Mouse (Mus musculus) heart, postnatal 0 days (tissue): ENCODE measurements around the gene Olfr66. TPM values are rescaled to one million over a fixed set of nuclear protein-coding genes. Genes with fewer than 3 reads are reported as not detected.

Source experiments
- ATAC-seq: fragments of 200-750 bp; cut with Nextera tagmentation; 2 replicates; pipeline ENCODE4 v1.8.0; 2017; ENCODE audit warnings: low read depth, moderate number of reproducible peaks, moderate library complexity; ENCODE audit not compliant: insufficient read depth
- DNase-seq: peaks from one replicate; pipeline ENCODE4 v3.0.0-alpha.2; 2016; ENCODE audit warnings: low spot score
- H3K27ac ChIP-seq: fragments of 300-500 bp; sonication (generic); 2 replicates; pipeline ENCODE4 v1.5.1; 2014; ENCODE audit warnings: low read depth, mild to moderate bottlenecking
- H3K27me3 ChIP-seq: fragments of 300-500 bp; sonication (generic); 2 replicates; pipeline ENCODE4 v1.6.1; 2014; ENCODE audit warnings: low read length, mixed read lengths; ENCODE audit not compliant: control insufficient read depth, insufficient read depth
- H3K36me3 ChIP-seq: fragments of 300-500 bp; sonication (generic); replicated peaks from 2 replicates; pipeline ENCODE4 v1.6.1; 2014; ENCODE audit warnings: low read length, mixed read lengths; ENCODE audit not compliant: control insufficient read depth, insufficient read depth
- H3K4me1 ChIP-seq: fragments of 300-500 bp; sonication (generic); 2 replicates; pipeline ENCODE4 v1.6.1; 2014; ENCODE audit warnings: antibody characterized with exemption; ENCODE audit not compliant: control insufficient read depth, insufficient read depth
- H3K4me2 ChIP-seq: fragments of 300-500 bp; sonication (generic); 2 replicates; pipeline ENCODE4 v1.6.1; 2014; ENCODE audit warnings: low read depth, mild to moderate bottlenecking, low read length, moderate library complexity
- H3K4me3 ChIP-seq: fragments of 300-500 bp; sonication (generic); 2 replicates; pipeline ENCODE4 v1.5.1; 2014; ENCODE audit warnings: low read depth, low read length
- H3K9ac ChIP-seq: fragments of 300-500 bp; sonication (generic); replicated peaks from 2 replicates; pipeline ENCODE4 v1.6.1; 2014; ENCODE audit warnings: low read depth, low read length, mixed read lengths
- H3K9me3 ChIP-seq: fragments of 300-500 bp; sonication (generic); replicated peaks from 2 replicates; pipeline ENCODE4 v1.6.1; 2016; ENCODE audit warnings: low read length; ENCODE audit not compliant: control insufficient read depth
- CTCF ChIP-seq: IDR thresholded peaks from 2 replicates; pipeline ENCODE4 v1.5.1; 2016; ENCODE audit warnings: antibody characterized with exemption, control low read depth, low read depth
- EP300 ChIP-seq: IDR thresholded peaks from 2 replicates; pipeline ENCODE4 v1.6.1; 2016; ENCODE audit warnings: antibody characterized with exemption, low read depth
- WGBS: fragments of 180-500 bp; shearing (Covaris S2); extraction: QIAGEN DNeasy Blood & Tissue Kit; methylation state at CpG from one replicate; pipeline ENCODE4 v1.1.7; 2014; 5-methylcytosine and 5-hydroxymethylcytosine counted together
- polyA plus RNA-seq: library from polyadenylated mRNA; unstranded; fragments of >200 nt; fragmentation: Nextera tagmentation; extraction: Ambion mirVana; gene quantifications from 2 replicates; pipeline ENCODE4 v1.2.1, GENCODE M21; 2015
- total RNA-seq: library from RNA; depleted of rRNA; stranded (reverse); fragments of >200 nt; gene quantifications from 2 replicates; pipeline ENCODE4 v1.2.3, GENCODE M21; 2014; ENCODE audit warnings: low replicate concordance

Gene Olfr66
- total and polyA plus RNA-seq, 2 experiments from 2014 or later = not detected

GRCm38 (mm10) chr7:103903187-103903586 lies 17.1 kb upstream of the Olfr66 start, which contains the start of gene Olfr65:
TSS of gene Olfr65 (plus strand) at chr7:103903487.
- TF ChIP-seq CTCF (no peak), EP300 (no peak)
- H3K27ac ChIP-seq = no peak within 1 kb of the TSS
- H3K4me1 ChIP-seq = no peaks in the 10 kb centered on the region
- no peak within 1 kb of the TSS for H3K4me3 ChIP-seq
- 47% methylated on average over 2 of the region's 2 CpGs for WGBS
- H3K9ac ChIP-seq = no peak within 1 kb of the TSS
- H3K27me3 ChIP-seq = no peaks in the 10 kb centered on the region; the same call in 1 of the 2 replicates
- H3K36me3 ChIP-seq = no peaks in the 10 kb centered on the region
- no peak within 1 kb of the TSS for H3K4me2 ChIP-seq
- H3K9me3 ChIP-seq = no peaks in the 10 kb centered on the region
- ATAC-seq = no peak
- DNase-seq = no peak

GRCm38 (mm10) chr7:103894385-103894784 lies 8.3 kb upstream of the Olfr66 start, which contains the start of gene Olfr64:
TSS of gene Olfr64 (minus strand) at chr7:103894485.
- no peak for TF ChIP-seq CTCF
- ATAC-seq (no peak), DNase-seq (no peak)
- no peak within 1 kb of the TSS for H3K9ac ChIP-seq
- no peaks in the 10 kb centered on the region for H3K36me3 ChIP-seq
- H3K4me2 ChIP-seq = no peak within 1 kb of the TSS
- H3K4me1 ChIP-seq = no peaks in the 10 kb centered on the region
- no peak within 1 kb of the TSS for H3K4me3 ChIP-seq
- no peaks in the 10 kb centered on the region for H3K9me3 ChIP-seq
- no peak within 1 kb of the TSS for H3K27ac ChIP-seq
- WGBS = 47% methylated on average over 1 of the region's 1 CpGs
- no peaks in the 10 kb centered on the region for H3K27me3 ChIP-seq

GRCm38 (mm10) chr7:103877093-103877492 lies 9.0 kb downstream of the Olfr66 start:
- no peak overlapping the region for H3K4me3 ChIP-seq
- H3K27me3 ChIP-seq = no peaks in the 10 kb centered on the region
- no peaks in the 10 kb centered on the region for H3K9me3 ChIP-seq
- H3K27ac ChIP-seq = no peak overlapping the region
- H3K36me3 ChIP-seq = no peaks in the 10 kb centered on the region
- TF ChIP-seq EP300 (no peak), CTCF (no peak)
- ATAC-seq (no peak), DNase-seq (no peak)
- no peak overlapping the region for H3K4me2 ChIP-seq
- WGBS = 53% methylated on average over 2 of the region's 2 CpGs
- no peak overlapping the region for H3K9ac ChIP-seq
- no peaks in the 10 kb centered on the region for H3K4me1 ChIP-seq

- 36% methylated on average over 5 of the region's 5 CpGs for WGBS
- no peak overlapping the region for H3K9ac ChIP-seq
- DNase-seq (no peak), ATAC-seq (no peak)
- H3K36me3 ChIP-seq = no peaks in the 10 kb centered on the region
- H3K4me1 ChIP-seq = peaks cover 5% of the 10 kb centered on the region; the same call in 1 of the 2 replicates
- H3K4me3 ChIP-seq = no peak overlapping the region
- no peak overlapping the region for H3K27ac ChIP-seq
- no peaks in the 10 kb centered on the region for H3K27me3 ChIP-seq
- H3K4me2 ChIP-seq = no peak overlapping the region
- H3K9me3 ChIP-seq = no peaks in the 10 kb centered on the region
- TF ChIP-seq CTCF (no peak), EP300 (no peak)
Observed at GRCm38 (mm10) chr7:103874451-103874850, 11.6 kb downstream of the Olfr66 start.

GRCm38 (mm10) chr7:103873064-103873463 lies 13.0 kb downstream of the Olfr66 start:
- WGBS = 0% methylated on average over 1 of the region's 1 CpGs
- no peak for ATAC-seq
- TF ChIP-seq EP300 (no peak), CTCF (peak; percentile 57)
- H3K27me3 ChIP-seq = no peaks in the 10 kb centered on the region
- DNase-seq = peak; percentile 12
- H3K4me3 ChIP-seq = no peak overlapping the region
- H3K9ac ChIP-seq = no peak overlapping the region
- no peak overlapping the region for H3K27ac ChIP-seq
- H3K4me2 ChIP-seq = no peak overlapping the region
- no peaks in the 10 kb centered on the region for H3K36me3 ChIP-seq
- H3K9me3 ChIP-seq = no peaks in the 10 kb centered on the region
- H3K4me1 ChIP-seq = peaks cover 5% of the 10 kb centered on the region; the same call in 1 of the 2 replicates

GRCm38 (mm10) chr7:103870667-103871066 lies 15.4 kb downstream of the Olfr66 start:
- H3K4me1 ChIP-seq = peaks cover 5% of the 10 kb centered on the region; the same call in 1 of the 2 replicates
- no peak overlapping the region for H3K4me3 ChIP-seq
- no peaks in the 10 kb centered on the region for H3K9me3 ChIP-seq
- no peaks in the 10 kb centered on the region for H3K36me3 ChIP-seq
- DNase-seq = no peak
- no peak overlapping the region for H3K27ac ChIP-seq
- ATAC-seq = no peak
- no peaks in the 10 kb centered on the region for H3K27me3 ChIP-seq
- no peak for TF ChIP-seq CTCF
- TF ChIP-seq EP300 = no peak
- H3K4me2 ChIP-seq = no peak overlapping the region
- no peak overlapping the region for H3K9ac ChIP-seq
